Mouse (Mus musculus): Measurements from ENCODE around the gene Cacng4. TPM values are rescaled to one million over a fixed set of nuclear protein-coding genes. Genes with fewer than 3 reads are reported as not detected.

The Cacng4 gene
- polyA plus RNA-seq, 1 experiment, result 0.45 TPM

DNA sequence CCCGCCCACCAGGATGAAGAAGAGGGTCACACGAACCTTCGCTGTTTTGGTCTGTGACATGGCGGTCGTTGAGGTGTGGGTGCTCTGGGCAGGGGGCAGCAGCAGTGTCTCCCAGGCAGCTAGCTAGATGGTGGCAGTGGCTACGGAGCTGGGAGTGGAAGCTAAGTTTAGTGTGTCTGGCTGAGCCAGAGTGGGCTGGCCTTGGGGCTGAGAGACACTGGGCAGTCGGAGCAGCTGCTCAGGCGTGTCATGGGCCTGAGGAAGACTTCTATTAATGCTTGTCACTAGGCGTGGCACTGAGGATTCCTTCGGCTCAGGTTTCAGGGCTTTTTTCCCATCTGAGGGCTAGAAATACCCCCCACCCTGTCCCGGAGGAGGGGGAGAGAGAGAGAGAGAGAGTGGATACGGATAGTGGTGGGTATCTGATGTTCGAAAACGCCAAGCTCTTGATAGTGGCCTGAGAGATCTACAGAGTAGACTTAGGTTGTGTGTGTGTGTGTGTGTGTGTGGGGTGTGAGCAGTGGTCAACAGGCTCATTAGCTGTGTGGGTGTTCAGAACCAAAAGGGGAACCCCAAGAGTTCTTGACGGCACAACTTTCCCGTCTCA is 77.9 kb downstream of the Cacng4 start, which contains the start of gene Cacng1:
Cacng1 (minus strand) TSS at position 191 of the 607 bp plus-strand sequence.
- DNase-seq (ENCODE audit: low spot score), result no peak

GRCm38 (mm10) chr11:107714368-107714767 is 80.0 kb downstream of the Cacng4 start:
- DNase-seq (ENCODE audit: low spot score), result no peak

GRCm38 (mm10) chr11:107710379-107710778 is 84.0 kb downstream of the Cacng4 start:
- no peak for DNase-seq (ENCODE audit: low spot score)

- DNase-seq (ENCODE audit: low spot score), result no peak
Observed at GRCm38 (mm10) chr11:107707897-107708610, 86.3 kb downstream of the Cacng4 start.

- DNase-seq (ENCODE audit: low spot score), result no peak
Observed at GRCm38 (mm10) chr11:107705476-107706074, 88.8 kb downstream of the Cacng4 start.

DNA sequence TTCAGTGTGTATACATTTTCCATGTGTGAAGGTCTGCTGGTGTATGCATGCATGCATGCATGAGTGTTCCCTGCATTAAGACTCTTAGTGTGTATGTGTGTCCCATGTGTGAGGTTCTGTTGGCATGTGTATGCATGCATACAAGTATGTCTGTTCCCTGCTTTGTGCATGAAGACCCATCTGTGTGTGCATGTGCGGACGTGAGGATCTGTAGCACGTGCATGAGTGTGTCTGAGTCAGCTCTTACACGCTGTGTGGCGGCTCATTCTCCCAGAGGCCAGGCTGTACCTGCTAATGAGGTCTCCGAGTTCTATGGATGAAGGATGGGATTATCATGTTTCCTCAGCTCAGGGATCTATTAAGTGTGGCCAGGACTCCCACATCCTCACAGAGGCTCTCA is 89.3 kb downstream of the Cacng4 start:
- DNase-seq (ENCODE audit: low spot score), result no peak

DNA sequence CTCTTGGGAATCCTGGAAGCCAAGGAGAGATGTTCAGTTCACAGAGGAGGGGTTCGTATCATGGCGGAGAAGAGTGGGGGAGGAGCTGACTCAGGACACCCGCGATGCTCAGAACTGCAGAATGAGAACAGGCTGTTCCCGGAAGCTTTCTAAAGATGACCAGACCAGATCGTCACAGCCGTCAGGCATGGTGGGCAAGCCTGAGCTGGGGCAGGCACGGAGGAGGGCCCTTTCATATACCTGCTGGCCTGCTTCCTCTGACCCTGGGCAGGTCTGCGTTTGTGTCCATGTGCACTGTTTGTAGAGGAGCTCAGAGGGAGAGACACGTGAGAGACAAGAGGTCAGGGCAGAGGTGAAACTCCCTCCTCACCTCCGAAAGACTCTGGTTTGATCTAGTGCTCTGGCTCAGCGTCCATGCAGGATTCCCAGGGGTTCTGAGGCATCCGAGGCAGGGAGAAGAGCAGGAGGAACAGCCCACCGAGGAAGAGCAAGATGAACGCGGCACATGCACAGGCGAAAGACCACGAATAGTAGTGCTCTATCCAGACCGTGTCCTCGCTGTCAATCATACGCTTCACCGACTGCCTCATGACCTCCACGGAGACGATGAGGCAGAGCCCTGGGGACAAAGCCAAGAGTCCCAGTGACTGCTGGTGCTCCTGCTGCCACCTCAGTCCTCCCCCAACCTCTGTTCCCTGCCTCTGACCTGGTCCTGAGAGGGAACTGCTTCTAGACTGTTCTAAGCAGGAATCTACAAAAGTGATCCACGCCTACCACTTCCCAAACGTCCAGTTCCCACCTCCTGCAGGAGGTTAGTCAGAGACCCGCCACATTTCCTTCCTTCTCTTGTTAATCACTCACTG is 90.9 kb downstream of the Cacng4 start:
- no peak for DNase-seq (ENCODE audit: low spot score)

DNA sequence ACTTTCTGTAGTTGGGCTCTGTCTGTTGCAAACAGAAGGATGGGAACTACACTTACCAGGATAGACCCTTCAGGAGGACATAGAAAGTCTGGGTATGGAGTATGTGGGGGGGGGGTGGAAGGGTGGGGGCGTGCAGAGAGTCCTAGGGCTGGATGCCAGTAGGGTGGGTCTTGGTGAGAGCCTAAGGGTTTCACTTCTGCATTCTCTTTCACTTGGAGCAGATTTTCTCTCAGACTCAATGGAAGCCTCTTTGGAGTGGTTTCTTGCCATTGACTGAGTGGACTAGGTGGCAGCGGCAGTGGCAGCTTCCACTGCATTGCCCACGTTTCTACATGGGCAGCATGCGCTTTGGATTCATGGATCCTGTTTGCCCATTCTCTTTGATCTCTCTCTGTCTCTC is 94.4 kb downstream of the Cacng4 start:
- no peak for DNase-seq (ENCODE audit: low spot score)

GRCm38 (mm10) chr11:107693338-107693737 is 101.0 kb downstream of the Cacng4 start:
- DNase-seq (ENCODE audit: low spot score), result no peak

- no peak for DNase-seq (ENCODE audit: low spot score)
Observed at GRCm38 (mm10) chr11:107691569-107691968, 102.8 kb downstream of the Cacng4 start.

- DNase-seq (ENCODE audit: low spot score), result no peak
Observed at GRCm38 (mm10) chr11:107688480-107688879, 105.9 kb downstream of the Cacng4 start.

- no peak for DNase-seq (ENCODE audit: low spot score)
Observed at GRCm38 (mm10) chr11:107686290-107686689, 108.1 kb downstream of the Cacng4 start.

GRCm38 (mm10) chr11:107683544-107684465 is 110.6 kb downstream of the Cacng4 start:
- DNase-seq (ENCODE audit: low spot score), result no peak

DNA sequence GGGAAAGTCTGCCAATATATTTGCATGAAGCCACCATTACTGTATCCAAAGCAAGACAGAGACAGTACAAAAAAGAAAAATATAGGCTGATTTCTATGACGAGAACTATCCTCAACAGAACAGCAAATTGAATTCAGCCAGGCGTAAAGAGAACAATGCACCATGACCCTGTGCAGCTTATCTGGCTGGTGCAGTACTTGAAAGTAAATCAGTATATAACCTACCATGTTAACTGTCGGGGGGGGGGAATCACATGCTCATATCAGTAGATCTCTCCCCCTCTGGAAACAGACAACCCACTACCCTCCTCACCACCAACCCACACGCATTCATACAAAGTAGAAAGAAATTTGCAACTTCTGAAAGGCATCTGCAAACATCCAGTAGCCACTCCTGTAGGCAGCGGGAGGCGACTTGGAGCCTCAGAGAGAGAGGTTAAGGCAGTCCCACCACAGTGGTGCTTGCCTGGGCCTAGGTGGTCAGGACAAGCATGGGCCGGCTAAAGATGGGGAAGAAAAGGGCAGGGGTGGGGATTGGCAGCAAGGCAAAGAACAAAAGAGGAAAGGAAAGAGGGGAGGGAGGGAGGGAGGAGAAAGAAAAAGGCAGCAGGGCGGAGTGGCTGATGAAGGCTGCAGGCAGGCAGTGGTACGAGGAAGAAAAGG is 111.5 kb downstream of the Cacng4 start:
- no peak for DNase-seq (ENCODE audit: low spot score)

Other genes starting within 250 kb of the Cacng4 start
- 7.5 and 10.4 TPM in 2 replicates for gene Helz, start 246.6 kb downstream of the Cacng4 start, polyA plus RNA-seq (2012; rRNA removed)
- 0.06 TPM in 2 replicates for gene Cacng1, start 78.0 kb downstream of the Cacng4 start, polyA plus RNA-seq (2012; rRNA removed)
- 0.09 and 0.10 TPM in 2 replicates for gene Cacng5, start 120.5 kb upstream of the Cacng4 start, polyA plus RNA-seq (2012; rRNA removed)

Data from urinary bladder, adult 2 months (tissue).